Mouse (Mus musculus) liver, postnatal 0 days (tissue): ENCODE measurements around the gene Prm2. TPM values are rescaled to one million over a fixed set of nuclear protein-coding genes. Genes with fewer than 3 reads are reported as not detected.

Source experiments
- ATAC-seq: fragments of 200-750 bp; cut with Nextera tagmentation; 2 replicates; pipeline ENCODE4 v1.8.0; 2017; ENCODE audit warnings: mild to moderate bottlenecking, moderate library complexity
- DNase-seq: peaks from one replicate; pipeline ENCODE4 v3.0.0-alpha.2; 2016
- H3K27ac ChIP-seq: fragments of 300-500 bp; sonication (generic); 2 replicates; pipeline ENCODE4 v1.5.1; 2014; ENCODE audit warnings: antibody characterized with exemption, moderate library complexity, mild to moderate bottlenecking, low read depth
- H3K27me3 ChIP-seq: fragments of 300-500 bp; sonication (generic); 2 replicates; pipeline ENCODE4 v1.6.1; 2014; ENCODE audit warnings: low read length, control low read depth, mixed read lengths; ENCODE audit not compliant: insufficient read depth
- H3K36me3 ChIP-seq: fragments of 300-500 bp; sonication (generic); replicated peaks from 2 replicates; pipeline ENCODE4 v1.6.1; 2014; ENCODE audit warnings: mild to moderate bottlenecking, control low read depth, low read length, moderate library complexity, mixed read lengths; ENCODE audit not compliant: insufficient read depth
- H3K4me1 ChIP-seq: fragments of 300-500 bp; sonication (generic); 2 replicates; pipeline ENCODE4 v1.6.1; 2014; ENCODE audit warnings: antibody characterized with exemption, mild to moderate bottlenecking, control low read depth; ENCODE audit not compliant: insufficient read depth
- H3K4me2 ChIP-seq: fragments of 300-500 bp; sonication (generic); 2 replicates; pipeline ENCODE4 v1.6.1; 2014; ENCODE audit warnings: low read depth, mild to moderate bottlenecking, low read length, moderate library complexity, mixed read lengths
- H3K4me3 ChIP-seq: fragments of 300-500 bp; sonication (generic); 2 replicates; pipeline ENCODE4 v1.5.1; 2014; ENCODE audit warnings: low read depth, low read length
- H3K9ac ChIP-seq: fragments of 300-500 bp; sonication (generic); replicated peaks from 2 replicates; pipeline ENCODE4 v1.6.1; 2014; ENCODE audit warnings: mild to moderate bottlenecking, moderate library complexity
- H3K9me3 ChIP-seq: fragments of 300-500 bp; sonication (generic); 2 replicates; pipeline ENCODE4 v1.6.1; 2016; ENCODE audit warnings: mild to moderate bottlenecking, control low read depth, low read length, mixed read lengths
- CTCF ChIP-seq: sonication (generic); IDR thresholded peaks from 2 replicates; pipeline ENCODE4 v1.5.1; 2016; ENCODE audit warnings: antibody characterized with exemption, low read depth
- EP300 ChIP-seq: IDR thresholded peaks from 2 replicates; pipeline ENCODE4 v1.6.1; 2016; ENCODE audit warnings: antibody characterized with exemption, low read depth, mild to moderate bottlenecking
- WGBS: fragments of 180-500 bp; shearing (Covaris S2); extraction: QIAGEN DNeasy Blood & Tissue Kit; methylation state at CpG from one replicate; pipeline ENCODE4 v1.1.7; 2014; ENCODE audit not compliant: insufficient replicate concordance; 5-methylcytosine and 5-hydroxymethylcytosine counted together
- polyA plus RNA-seq: library from polyadenylated mRNA; unstranded; fragments of >200 nt; fragmentation: Nextera tagmentation; extraction: Ambion mirVana; gene quantifications from 2 replicates; pipeline ENCODE4 v1.2.1, GENCODE M21; 2015

Prm2 gene
- polyA plus RNA-seq, 1 experiment from 2014 or later, result not detected

DNA sequence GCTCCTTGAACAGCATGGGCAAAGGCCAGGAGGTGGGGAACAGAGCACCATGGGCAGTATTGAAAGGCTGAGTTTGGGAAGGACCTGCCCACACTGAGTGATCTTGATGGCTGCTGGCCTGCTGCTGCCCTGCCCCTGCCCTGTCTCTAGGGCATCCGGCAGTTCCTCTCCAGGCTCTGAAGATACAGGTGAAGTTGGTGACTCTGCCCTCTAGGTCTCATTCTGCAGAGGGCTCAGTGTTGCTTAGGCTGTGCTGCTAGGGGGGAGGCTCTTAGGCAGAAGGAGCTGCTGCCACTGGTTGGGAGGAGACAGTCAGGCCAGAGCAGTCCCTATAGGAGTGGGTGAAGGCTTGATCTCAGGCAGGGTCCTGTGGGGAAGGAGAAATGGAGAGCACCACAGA lies 42.0 kb upstream of the Prm2 start:
- 0 out of 2 replicates have a peak, but pooled peaks cover 3% of the 10 kb centered on the region for H3K36me3 ChIP-seq
- no peak overlapping the region for H3K9ac ChIP-seq
- no peak overlapping the region for H3K4me3 ChIP-seq
- TF ChIP-seq CTCF (no peak), EP300 (no peak)
- ATAC-seq (no peak), DNase-seq (no peak)
- peak overlapping the region; percentile 42 for H3K4me2 ChIP-seq
- WGBS, result 43% methylated on average over 1 of the region's 1 CpGs
- peaks cover 28% of the 10 kb centered on the region for H3K4me1 ChIP-seq
- no peaks in the 10 kb centered on the region for H3K27me3 ChIP-seq
- H3K9me3 ChIP-seq, result no peaks in the 10 kb centered on the region
- peak overlapping the region; percentile 60 for H3K27ac ChIP-seq

DNA sequence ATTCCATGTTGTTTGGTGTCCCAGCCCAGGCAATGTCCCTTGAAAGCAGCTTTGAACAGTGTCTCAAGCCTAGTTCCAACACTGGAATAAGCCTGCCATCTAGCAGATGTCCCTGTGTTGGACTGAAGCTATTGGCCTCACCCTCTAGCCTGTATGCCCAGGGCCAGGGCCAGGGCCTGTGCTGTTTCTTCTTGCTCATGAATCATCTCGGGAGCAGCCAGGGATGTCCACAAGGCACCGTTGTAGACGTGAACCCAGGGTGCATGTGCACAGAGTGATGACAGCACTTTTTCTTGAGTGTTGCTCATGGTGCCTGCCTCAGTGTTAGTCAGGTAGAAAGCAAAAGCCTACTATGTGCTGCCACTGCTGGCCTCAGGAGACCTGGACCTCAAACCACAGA lies 41.3 kb upstream of the Prm2 start:
- Histone ChIP-seq H3K9me3 (no peaks in the 10 kb centered on the region), H3K27me3 (no peaks in the 10 kb centered on the region), H3K36me3 (0 out of 2 replicates have a peak, but pooled peaks cover 3% of the 10 kb centered on the region), H3K27ac (no peak overlapping the region), H3K4me3 (no peak overlapping the region), H3K4me2 (no peak overlapping the region), H3K4me1 (peaks cover 28% of the 10 kb centered on the region), H3K9ac (no peak overlapping the region)
- 78% methylated on average over 3 of the region's 3 CpGs for WGBS
- ATAC-seq, result no peak
- no peak for DNase-seq
- no peak for TF ChIP-seq EP300
- TF ChIP-seq CTCF, result no peak

GRCm38 (mm10) chr16:10836388-10836787 lies 40.5 kb upstream of the Prm2 start:
- Histone ChIP-seq H3K4me2 (no peak overlapping the region), H3K27ac (no peak overlapping the region), H3K36me3 (0 out of 2 replicates have a peak, but pooled peaks cover 3% of the 10 kb centered on the region), H3K9ac (no peak overlapping the region), H3K9me3 (no peaks in the 10 kb centered on the region), H3K27me3 (no peaks in the 10 kb centered on the region), H3K4me1 (peaks cover 28% of the 10 kb centered on the region), H3K4me3 (no peak overlapping the region)
- DNase-seq (no peak), ATAC-seq (no peak)
- no peak for TF ChIP-seq EP300
- TF ChIP-seq CTCF, result no peak
- 86% methylated on average over 3 of the region's 3 CpGs for WGBS

- Histone ChIP-seq H3K4me1 (peaks cover 28% of the 10 kb centered on the region), H3K27ac (peak within 1 kb of the TSS; percentile 77), H3K27me3 (no peaks in the 10 kb centered on the region), H3K4me2 (peak within 1 kb of the TSS; percentile 98), H3K36me3 (no peaks in the 10 kb centered on the region), H3K9ac (peak within 1 kb of the TSS; percentile 77), H3K4me3 (peak within 1 kb of the TSS; percentile 70), H3K9me3 (no peaks in the 10 kb centered on the region)
- 2% methylated on average over 51 of the region's 69 CpGs for whole genome bisulfite sequencing
- ATAC-seq, result peak; percentile 94
- DNase-seq, result peak; percentile 90
- TF ChIP-seq EP300, result no peak
- TF ChIP-seq CTCF, result no peak
Measured at GRCm38 (mm10) chr16:10834911-10835587, 39.1 kb upstream of the Prm2 start, which contains the start of gene Rmi2. Rmi2 (plus strand) TSS chr16:10835059.

GRCm38 (mm10) chr16:10834542-10834910 lies 38.6 kb upstream of the Prm2 start:
- Histone ChIP-seq H3K27me3 (no peaks in the 10 kb centered on the region), H3K36me3 (no peaks in the 10 kb centered on the region), H3K4me1 (peaks cover 26% of the 10 kb centered on the region), H3K4me2 (peak overlapping the region; percentile 98), H3K4me3 (peak overlapping the region; percentile 70), H3K27ac (no peak overlapping the region), H3K9me3 (no peaks in the 10 kb centered on the region), H3K9ac (peak overlapping the region; percentile 77)
- TF ChIP-seq EP300, result no peak
- TF ChIP-seq CTCF, result no peak
- 6% methylated on average over 12 of the region's 12 CpGs for WGBS
- no peak for DNase-seq
- no peak for ATAC-seq

GRCm38 (mm10) chr16:10828461-10828805 lies 32.5 kb upstream of the Prm2 start:
- no peak overlapping the region for H3K9ac ChIP-seq
- ATAC-seq (no peak), DNase-seq (no peak)
- H3K4me1 ChIP-seq, result no peaks in the 10 kb centered on the region
- H3K9me3 ChIP-seq, result no peaks in the 10 kb centered on the region
- no peak overlapping the region for H3K4me3 ChIP-seq
- no peak overlapping the region for H3K4me2 ChIP-seq
- no peak for TF ChIP-seq EP300
- TF ChIP-seq CTCF, result no peak
- WGBS, result 74% methylated on average over 4 of the region's 4 CpGs
- H3K36me3 ChIP-seq, result no peaks in the 10 kb centered on the region
- H3K27ac ChIP-seq, result no peak overlapping the region
- no peaks in the 10 kb centered on the region for H3K27me3 ChIP-seq
